Mouse (Mus musculus): ENCODE data around the gene Glis1.

DNA sequence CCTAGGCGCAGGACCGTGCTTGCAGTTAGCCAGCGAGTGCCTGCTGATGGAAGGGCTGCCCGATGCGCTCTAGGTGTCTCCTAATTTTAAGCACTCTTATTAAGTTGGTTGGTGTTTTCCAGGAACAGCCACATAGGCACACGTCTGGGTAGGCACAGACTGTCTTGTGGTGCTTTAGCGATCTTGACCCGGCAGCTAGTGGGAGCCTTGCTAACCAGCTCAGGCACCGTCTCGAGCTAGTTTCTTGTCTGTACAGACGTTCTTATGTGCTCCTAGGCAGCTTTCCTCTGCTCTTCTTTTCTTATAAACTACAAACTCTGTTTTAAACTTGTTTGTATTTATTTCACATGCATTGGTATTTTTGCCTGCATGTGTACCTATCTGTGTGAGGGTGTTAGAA lies 9.2 kb downstream of the Glis1 start:
- TF ChIP-seq TAL1 (conservative IDR thresholded peaks at IDR 0.05; ENCODE audit: low read depth, low read length), result no peak
- no peak for TF ChIP-seq CTCF (IDR thresholded peaks at IDR 0.05; ENCODE audit: low read depth, low read length)
- TF ChIP-seq GATA1 (IDR thresholded peaks at IDR 0.05; ENCODE audit: borderline replicate concordance, low read length), result no peak
- no peak for TF ChIP-seq POLR2AphosphoS5 (IDR thresholded peaks at IDR 0.05; ENCODE audit: insufficient replicate concordance, low read depth, low read length)
- no peak for TF ChIP-seq GATA2 (IDR thresholded peaks at IDR 0.05; ENCODE audit: borderline replicate concordance, low read depth, low read length)

Data from G1E (cell line).